Mouse (Mus musculus): ENCODE data around the gene Kdf1. TPM values are rescaled to one million over a fixed set of nuclear protein-coding genes. Genes with fewer than 3 reads are reported as not detected.

Kdf1 gene
- polyA plus RNA-seq, 1 experiment from 2014 or later, result 9.7 TPM

DNA sequence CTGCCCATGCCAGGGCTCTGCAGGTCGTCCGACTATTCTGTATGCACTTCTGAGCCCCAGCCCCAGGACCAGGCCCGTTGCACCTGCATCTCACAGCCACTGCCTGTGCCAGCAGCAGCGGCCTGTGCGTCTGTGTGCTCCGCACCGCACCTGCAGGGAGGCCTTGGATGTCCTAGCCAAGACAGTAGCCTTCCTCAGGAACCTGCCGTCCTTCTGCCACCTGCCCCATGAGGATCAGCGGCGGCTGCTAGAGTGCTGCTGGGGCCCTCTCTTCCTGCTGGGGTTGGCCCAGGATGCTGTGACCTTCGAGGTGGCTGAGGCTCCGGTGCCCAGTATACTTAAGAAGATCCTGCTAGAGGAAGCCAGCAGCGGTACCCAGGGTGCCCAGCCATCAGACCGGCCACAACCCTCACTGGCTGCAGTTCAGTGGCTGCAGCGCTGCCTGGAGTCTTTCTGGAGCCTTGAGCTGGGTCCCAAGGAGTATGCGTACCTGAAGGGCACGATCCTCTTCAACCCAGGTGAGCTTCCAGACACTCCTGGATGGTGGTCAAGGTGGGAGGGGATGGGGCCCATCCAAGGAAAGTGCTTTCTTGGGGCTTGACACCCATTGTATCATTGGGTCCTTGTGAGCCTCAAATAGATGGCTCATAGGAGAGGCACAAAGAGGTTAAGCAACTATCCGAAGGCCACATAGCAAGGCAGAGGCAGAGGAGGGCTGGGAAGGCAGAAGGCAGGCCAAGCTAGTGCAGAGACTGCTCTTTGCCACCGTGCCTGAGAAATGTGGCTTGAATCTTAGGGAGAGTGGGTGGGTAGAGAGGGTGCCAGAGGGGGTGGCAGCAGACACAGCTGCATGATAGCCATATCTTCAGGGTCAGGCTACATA lies 34.9 kb downstream of the Kdf1 start:
- DNase-seq (ENCODE audit: low spot score), result no peak

DNA sequence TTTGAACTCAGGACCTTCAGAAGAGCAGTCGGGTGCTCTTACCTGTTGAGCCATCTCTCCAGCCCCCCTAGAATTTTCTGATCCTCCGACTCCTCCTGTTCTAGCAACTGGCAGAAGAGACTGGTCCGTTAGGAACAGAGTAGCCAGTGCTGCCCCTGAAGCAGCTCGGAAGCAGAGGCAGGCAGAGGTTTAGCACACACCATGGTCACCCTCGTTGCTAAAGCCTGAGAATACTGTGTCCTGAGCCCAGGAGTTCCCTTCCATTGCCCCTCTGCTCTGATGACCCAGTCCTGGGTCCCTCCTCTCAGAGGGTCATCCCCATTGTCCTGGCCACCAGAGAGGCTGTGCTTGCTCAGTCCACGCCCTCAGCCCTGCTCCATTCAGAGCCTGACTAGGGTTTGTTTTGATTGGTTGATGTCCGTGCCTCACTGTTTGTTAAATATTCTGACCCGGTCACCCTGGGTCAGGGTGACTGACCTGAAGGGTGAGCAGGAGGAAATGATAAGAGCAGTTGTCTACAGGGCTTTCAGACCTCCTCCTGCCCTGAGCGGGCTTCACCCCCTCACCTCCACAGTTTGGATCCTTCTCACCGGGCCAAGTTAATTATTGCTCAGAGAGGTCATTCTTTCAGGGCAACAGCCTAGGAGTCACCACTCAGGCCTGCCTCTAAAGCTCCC lies 38.4 kb downstream of the Kdf1 start:
- no peak for DNase-seq (ENCODE audit: low spot score)

DNA sequence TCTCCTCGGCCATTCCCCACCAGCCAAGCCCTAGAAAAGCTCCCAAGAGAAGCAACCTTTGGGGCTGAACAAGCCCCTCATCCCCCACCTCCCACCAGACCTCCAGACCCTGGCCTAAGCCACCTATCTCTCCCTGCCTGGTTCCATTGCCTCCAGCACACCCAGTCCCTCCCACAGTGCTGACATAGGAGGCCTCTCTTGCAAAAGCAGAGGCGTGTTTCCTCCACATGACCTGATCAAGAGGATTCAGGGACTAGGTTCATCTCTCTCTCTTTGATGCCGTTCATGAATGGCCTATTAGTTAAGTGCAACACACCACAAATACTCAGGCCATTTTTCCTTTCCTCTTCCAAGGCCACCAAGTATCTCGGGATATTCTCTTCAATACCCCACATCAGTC lies 41.1 kb downstream of the Kdf1 start:
- no peak for DNase-seq (ENCODE audit: low spot score)

DNA sequence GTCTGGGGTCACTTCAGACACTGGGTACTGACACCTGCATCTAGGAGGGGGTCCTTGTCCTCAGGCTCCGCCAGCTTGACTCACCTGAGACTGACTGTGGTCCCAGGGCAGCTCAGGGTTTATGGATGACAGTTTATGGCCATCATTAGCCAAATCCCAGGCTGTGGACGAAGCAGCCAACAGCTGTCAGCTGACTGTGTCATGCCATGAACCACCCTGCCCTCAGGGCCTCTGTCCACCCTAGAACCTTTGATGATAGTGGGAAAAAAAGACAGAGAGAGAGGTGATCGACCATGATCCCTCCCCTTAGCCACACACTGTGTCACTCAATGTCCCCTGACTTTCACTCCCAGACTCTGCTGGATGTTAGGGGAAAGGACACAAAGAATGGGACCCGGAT lies 42.9 kb downstream of the Kdf1 start:
- no peak for DNase-seq (ENCODE audit: low spot score)

DNA sequence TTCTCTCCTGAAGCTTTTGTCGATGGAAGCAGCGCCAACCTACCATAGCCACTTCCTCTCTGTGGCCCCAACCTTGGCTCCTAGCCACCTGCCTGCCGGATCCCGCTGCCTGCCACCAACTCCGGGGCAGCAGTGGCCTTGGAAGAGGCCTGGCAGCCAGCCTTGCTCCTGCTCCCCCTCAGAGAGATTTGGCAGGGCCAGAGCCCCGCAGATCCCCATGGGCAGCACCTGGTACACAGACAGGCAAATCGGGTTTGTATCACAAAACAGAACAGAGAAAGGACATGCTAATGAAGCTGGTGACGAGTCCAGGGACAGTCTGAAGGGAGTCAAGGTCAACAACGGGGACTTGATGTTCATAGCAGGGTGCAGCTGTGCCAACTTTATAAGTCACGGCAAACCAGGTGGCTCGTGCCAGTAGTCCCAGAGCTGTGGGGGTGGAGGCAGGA lies 44.4 kb downstream of the Kdf1 start:
- DNase-seq (ENCODE audit: low spot score), result no peak

DNA sequence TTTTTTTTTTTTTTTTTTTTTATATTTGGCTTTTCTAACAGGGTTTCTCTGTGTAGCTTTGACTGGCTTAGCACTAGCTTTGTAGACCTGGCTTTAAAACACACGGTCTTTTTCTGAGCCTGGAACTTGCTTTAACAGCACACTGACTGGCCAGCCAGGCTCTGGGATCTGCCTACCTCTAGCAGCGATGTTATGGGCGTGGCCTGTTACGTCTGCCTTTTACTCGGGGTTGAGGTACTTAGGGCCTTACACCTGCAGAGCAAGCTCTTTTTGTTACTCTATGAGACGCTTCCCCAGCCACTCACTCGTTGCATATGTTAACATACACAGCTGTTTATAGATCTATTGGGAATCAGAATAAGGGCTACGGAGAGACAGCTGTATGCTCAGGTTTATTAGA lies 48.5 kb downstream of the Kdf1 start:
- DNase-seq (ENCODE audit: low spot score), result no peak

DNA sequence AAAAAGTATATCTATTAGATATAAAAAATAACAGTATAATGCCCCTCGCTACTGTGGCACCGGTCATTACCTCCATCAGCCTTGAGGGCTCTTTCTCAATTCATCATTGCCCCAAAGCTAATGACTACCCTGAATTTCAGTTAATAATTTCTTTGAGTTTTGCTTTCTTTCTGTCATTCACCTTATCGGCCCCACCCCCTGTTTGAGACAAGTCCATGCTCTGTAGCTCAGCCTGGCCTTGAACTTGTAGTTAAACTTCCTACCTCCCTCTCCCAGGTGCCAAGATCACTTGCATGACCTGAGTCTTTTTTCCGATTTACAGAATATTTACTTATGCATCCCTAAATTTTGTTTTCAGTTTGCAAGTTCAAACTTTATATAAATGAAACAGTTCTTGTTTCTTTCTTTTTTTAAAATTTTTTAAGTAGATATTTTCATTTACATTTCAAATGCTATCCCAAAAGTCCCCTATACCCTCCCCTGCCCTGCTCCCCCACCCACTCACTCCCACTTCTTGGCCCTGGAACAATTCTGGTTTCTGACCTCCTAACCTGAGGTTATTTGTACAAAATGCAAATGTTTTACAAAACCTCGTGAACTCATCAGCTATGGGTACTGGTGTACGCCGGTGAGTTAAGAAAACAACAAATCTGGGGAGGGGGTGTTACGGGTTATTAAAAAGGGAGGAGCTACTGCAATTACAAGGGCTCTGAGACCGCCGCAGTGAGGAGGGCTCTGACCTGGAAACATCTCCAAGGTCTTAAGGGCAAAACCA lies 50.7 kb downstream of the Kdf1 start:
- no peak for DNase-seq (ENCODE audit: low spot score)

DNA sequence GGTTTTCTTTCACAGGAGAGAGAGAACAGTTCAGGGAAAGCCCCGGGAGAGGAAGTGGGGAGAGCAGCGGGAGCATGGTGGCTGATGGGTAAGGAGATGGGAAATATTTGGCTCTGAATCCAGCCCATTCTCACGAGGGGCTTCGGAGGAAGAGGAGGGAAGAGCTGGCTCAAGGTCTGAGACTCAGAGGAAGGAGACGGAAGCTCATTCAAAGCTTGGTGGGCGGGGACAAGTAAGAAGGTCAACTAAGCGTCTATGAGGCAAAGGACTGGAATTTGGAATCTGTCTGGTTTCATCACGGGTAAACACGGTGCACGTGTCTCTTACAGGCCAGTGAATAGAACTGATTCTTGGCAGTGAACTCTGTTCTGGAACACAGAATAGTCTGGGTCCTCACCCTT lies 51.3 kb downstream of the Kdf1 start:
- no peak for DNase-seq (ENCODE audit: low spot score)

DNA sequence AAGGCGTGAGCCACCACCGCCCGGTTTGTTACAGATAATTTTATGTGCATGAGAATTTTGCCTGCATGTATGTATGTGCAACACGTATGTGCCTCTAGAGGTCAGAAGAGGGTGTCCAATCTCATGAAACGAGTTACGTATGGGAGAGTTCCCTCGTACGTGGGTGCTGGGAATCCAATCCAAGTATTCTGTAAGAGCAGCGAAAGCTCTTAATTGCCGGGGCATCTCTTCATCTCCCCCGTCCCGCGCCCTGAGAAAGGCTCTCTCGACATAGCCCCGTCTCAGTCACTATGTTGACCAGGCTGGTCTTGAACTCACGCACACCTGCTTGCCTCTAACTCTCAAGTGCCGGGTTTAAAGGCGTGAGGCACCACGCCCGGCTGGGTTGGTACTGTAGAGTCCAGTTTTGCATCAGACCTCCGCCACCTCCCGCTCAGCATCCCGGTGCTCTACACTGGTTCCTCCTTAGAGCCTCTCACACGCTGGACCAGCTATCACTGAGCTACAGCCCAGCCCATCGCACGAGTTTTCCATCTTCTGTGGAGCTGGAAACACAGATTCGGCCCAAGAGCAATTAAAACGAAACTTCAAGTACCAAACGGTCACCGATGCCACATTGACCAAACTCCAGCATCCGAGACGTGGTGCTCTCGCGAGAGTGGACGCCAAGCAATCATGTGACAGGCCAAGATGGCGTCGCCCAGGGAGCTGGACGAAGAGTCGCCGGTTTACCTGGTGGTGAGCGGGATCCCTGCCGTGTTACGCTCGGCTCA lies 55.5 kb downstream of the Kdf1 start, which contains the start of gene Gpatch3:
Gene Gpatch3 (plus strand): TSS at position 676 of the 773 bp plus-strand sequence.
- DNase-seq (ENCODE audit: low spot score), result peak; percentile 84

DNA sequence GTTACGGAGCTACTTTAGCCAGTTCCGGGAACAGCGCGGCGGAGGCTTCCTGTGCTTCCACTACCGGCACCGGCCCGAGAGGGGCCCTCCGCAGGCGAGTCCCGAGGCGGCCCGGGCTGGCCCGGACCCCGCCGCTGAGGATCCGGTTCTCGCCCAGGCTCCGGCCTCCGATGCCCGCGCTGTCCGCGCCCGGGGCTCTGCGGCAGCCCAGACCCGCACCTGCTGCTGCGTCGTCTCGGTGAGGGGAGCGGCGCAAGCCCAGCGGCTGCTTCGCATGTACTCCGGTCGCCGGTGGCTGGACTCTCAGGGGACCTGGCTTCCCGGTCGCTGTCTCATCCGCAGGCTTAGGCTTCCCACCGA lies 56.1 kb downstream of the Kdf1 start:
- no peak for DNase-seq (ENCODE audit: low spot score)

DNA sequence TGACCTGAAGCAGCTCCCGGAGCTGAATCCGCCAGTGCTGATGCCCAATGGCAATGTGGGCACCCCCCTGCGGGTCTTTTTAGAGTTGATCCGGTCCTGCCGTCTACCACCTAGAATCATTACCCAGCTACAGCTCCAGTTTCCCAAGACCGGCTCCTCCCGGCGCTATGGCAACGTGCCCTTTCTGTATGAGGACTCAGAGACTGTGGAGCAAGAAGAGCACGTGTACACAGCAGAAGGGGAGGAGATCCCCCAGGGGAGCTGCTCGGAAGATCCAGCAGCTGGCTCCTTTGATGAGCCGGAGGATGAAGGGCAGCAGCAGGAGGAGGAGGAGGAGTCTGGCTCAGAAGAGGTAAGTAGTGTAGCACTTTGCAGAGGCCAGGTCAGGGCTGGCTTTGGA lies 59.2 kb downstream of the Kdf1 start:
- DNase-seq (ENCODE audit: low spot score), result no peak

Small RNA genes within 50 kb of the gene (microRNA-seq; reads per million reads assigned to microRNA genes)
- gene Gm23158 (ENCODE audit: borderline number of aligned reads), result not detected

Other genes with a start within 250 kb of the Kdf1 start
- gene Tmem222, start 241.2 kb upstream of the Kdf1 start, polyA plus RNA-seq (2015; fragmentation: Nextera tagmentation; extraction: Ambion mirVana), result 93.2 and 94.0 TPM in 2 replicates
- 13.6 and 14.2 TPM in 2 replicates for gene Wdtc1, start 165.5 kb upstream of the Kdf1 start, polyA plus RNA-seq (2015; fragmentation: Nextera tagmentation; extraction: Ambion mirVana)
- 5.2 and 6.2 TPM in 2 replicates for gene Slc9a1, start 149.3 kb upstream of the Kdf1 start, polyA plus RNA-seq (2015; fragmentation: Nextera tagmentation; extraction: Ambion mirVana)
- 0.38 and 0.40 TPM in 2 replicates for gene Tent5b, start 38.8 kb upstream of the Kdf1 start, polyA plus RNA-seq (2015; fragmentation: Nextera tagmentation; extraction: Ambion mirVana)
- gene Trnp1, start 20.4 kb upstream of the Kdf1 start, polyA plus RNA-seq (2015; fragmentation: Nextera tagmentation; extraction: Ambion mirVana), result 1.2 and 1.4 TPM in 2 replicates
- gene Nudc, start 27.0 kb downstream of the Kdf1 start, polyA plus RNA-seq (2015; fragmentation: Nextera tagmentation; extraction: Ambion mirVana), result 257 and 261 TPM in 2 replicates
- 0.33 and 0.37 TPM in 2 replicates for gene Nr0b2, start 34.4 kb downstream of the Kdf1 start, polyA plus RNA-seq (2015; fragmentation: Nextera tagmentation; extraction: Ambion mirVana)
- 8.3 and 8.9 TPM in 2 replicates for gene Gpatch3, start 55.8 kb downstream of the Kdf1 start, polyA plus RNA-seq (2015; fragmentation: Nextera tagmentation; extraction: Ambion mirVana)
- 23.4 and 25.9 TPM in 2 replicates for gene Gpn2, start 65.4 kb downstream of the Kdf1 start, polyA plus RNA-seq (2015; fragmentation: Nextera tagmentation; extraction: Ambion mirVana)
- 60.3 and 66.3 TPM in 2 replicates for gene Sfn, start 83.2 kb downstream of the Kdf1 start, polyA plus RNA-seq (2015; fragmentation: Nextera tagmentation; extraction: Ambion mirVana)
- gene Zdhhc18, start 131.2 kb downstream of the Kdf1 start, polyA plus RNA-seq (2015; fragmentation: Nextera tagmentation; extraction: Ambion mirVana), result 6.7 and 10.5 TPM in 2 replicates
- gene Pigv, start 153.7 kb downstream of the Kdf1 start, polyA plus RNA-seq (2015; fragmentation: Nextera tagmentation; extraction: Ambion mirVana), result 18.6 and 19.4 TPM in 2 replicates
- gene Arid1a, start 237.8 kb downstream of the Kdf1 start, polyA plus RNA-seq (2015; fragmentation: Nextera tagmentation; extraction: Ambion mirVana), result 25.3 and 36.5 TPM in 2 replicates